Mouse (Mus musculus): Measurements from ENCODE around the gene Dnajc14. TPM values are rescaled to one million over a fixed set of nuclear protein-coding genes. Genes with fewer than 3 reads are reported as not detected.

Gene Dnajc14
- total RNA-seq (2017), result 73.0 to 91.5 TPM (median 73.5 TPM) in 3 replicates

DNA sequence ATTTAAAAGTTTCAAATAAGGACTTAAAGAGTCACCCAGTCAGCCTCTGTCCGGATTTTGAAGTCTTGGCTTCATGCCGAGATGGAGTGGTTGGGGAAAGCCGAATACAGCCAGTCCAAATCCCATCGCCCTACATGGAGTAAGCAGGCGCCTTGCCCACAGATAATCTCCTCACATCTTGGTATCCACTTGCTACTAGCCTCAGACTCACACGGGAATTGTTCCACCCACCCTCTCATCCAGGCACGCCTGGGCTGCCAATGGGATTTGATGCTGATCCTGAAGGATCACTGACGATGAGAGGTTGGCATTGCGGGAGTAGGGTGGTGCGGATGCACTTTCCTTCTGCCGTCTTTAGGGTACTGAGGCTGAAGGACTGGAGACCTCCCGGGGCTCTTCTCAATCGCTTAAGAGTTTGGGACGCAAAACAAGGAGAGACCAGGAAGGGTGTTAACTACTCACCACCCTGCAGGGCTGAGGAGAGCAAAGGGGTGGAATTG, at the start of gene Dnajc14:
TSS of gene Dnajc14 (plus strand) at position 292 of the 500 bp plus-strand sequence.
- ATAC-seq (replicated peaks; ENCODE audit: insufficient number of reproducible peaks, low FRiP score, low TSS enrichment, poor library complexity, severe bottlenecking), result no peak

DNA sequence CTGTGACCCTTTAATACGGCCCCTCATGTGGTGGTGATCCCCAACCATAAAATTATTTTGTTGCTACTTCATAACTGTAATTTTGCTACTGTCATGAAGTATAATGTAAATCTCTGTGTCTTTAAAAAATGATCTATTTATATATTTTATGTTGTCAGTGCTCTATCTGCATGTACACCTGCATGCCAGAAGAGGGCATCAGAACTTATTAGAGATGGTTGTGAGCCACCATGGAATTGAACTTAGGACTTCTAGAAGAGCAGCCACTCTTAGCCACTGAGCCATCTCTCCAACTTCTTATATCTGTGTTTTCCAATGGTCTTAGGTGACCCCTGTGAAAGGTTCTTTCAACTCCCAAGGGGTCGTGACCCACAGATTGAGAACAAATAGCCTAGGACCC, 31.0 kb upstream of the Dnajc14 start:
- ATAC-seq (replicated peaks; ENCODE audit: insufficient number of reproducible peaks, low FRiP score, low TSS enrichment, poor library complexity, severe bottlenecking), result no peak

DNA sequence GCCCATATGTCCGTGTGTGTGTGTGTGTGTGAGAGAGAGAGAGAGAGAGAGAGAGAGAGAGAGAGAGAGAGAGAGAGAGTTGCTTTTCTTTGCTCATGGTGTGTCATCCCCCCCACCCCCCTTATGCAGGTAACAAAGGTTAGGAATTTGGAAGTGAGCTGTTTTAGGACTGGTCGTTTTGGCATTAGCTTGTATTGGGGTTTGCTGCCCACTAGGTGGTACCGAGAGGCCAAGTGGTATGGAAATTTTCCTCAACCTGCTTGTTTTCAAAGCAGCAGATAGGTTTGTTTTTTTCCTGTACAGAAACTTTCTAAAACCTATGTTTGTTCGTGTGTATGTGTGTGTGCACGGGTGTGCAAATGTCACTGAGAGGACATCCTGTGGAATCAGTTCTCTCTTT, 30.2 kb upstream of the Dnajc14 start:
- no peak for ATAC-seq (replicated peaks; ENCODE audit: insufficient number of reproducible peaks, low FRiP score, low TSS enrichment, poor library complexity, severe bottlenecking)

DNA sequence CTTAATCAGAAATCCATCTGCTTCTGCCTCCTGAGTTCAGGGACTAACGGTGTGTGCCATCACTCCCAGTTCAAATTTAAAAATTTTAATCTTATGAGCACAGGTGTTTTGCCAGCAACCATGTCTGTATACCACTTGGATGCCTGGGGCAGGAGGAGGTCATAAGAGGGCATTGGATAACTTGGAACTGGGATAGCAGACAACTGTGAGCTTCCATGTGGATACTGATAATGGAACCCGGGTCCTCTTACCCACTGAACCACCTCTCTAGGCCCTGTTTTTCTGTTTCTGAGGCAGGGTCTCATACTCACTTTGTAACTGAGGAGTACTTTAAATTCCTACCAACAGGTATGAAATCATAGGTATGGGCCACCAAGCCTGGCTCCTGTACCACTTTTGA, 25.4 kb upstream of the Dnajc14 start:
- ATAC-seq (replicated peaks; ENCODE audit: insufficient number of reproducible peaks, low FRiP score, low TSS enrichment, poor library complexity, severe bottlenecking), result no peak

DNA sequence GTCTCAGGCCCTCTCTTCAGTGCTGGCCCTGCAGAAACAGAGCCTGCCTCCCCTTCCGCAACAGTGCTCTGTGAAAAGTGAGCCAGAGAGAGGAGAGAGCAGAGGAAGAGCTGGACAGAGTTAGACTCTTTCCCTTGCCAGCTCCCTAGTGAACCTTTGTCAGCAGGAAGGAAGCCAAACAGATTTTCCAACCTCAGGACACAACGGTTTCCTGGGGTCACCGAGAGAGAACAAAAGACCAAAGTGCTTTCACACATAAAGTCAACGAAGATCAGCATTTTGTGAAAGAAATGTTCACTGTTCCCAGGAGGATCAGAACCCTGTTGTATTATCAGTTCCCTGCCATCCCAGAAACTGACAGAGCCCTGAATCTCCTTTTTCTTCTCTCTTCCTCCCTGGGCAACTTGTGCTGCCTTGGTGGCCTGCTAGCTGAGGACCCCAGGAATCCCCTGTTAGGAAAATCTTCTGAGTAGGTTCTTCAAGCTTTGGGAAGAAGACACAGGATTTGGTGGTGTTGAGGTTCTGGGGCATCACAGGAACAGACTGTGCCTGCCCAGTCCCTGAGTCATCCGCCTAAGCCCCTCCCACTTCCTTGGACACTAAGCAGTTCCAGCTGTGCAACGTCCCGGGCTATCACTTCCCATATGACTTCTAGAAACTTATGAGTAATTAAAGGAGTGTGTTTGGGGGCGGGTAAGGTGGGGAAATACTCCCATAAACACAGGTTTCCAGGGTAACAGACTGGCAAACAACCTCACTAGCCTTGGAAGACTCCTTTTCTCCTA, 24.7 kb upstream of the Dnajc14 start:
- peak; percentile 88 for ATAC-seq (replicated peaks; ENCODE audit: insufficient number of reproducible peaks, low FRiP score, low TSS enrichment, poor library complexity, severe bottlenecking)

DNA sequence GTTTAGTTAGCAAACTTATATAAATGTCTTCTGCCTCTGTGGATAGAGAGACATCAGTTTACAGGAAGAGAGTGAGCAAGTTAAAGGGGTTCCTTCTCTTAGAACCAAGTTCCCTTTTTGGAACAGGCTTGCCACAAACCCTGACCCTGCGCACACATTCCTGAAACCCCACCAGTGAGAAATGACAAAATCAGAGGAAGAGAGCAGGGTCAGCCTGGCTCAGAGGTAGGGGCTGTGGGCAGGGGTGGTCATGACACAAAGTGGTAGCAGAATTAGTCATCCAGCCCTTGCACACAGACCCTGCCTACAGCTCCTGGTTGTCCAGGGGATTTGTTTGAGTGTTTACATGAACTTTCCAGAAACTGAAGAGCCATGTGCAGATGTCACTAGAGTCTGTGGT, 23.7 kb upstream of the Dnajc14 start:
- ATAC-seq (replicated peaks; ENCODE audit: insufficient number of reproducible peaks, low FRiP score, low TSS enrichment, poor library complexity, severe bottlenecking), result 0 out of 2 replicates have a peak, but pooled peaks have one; percentile 41

DNA sequence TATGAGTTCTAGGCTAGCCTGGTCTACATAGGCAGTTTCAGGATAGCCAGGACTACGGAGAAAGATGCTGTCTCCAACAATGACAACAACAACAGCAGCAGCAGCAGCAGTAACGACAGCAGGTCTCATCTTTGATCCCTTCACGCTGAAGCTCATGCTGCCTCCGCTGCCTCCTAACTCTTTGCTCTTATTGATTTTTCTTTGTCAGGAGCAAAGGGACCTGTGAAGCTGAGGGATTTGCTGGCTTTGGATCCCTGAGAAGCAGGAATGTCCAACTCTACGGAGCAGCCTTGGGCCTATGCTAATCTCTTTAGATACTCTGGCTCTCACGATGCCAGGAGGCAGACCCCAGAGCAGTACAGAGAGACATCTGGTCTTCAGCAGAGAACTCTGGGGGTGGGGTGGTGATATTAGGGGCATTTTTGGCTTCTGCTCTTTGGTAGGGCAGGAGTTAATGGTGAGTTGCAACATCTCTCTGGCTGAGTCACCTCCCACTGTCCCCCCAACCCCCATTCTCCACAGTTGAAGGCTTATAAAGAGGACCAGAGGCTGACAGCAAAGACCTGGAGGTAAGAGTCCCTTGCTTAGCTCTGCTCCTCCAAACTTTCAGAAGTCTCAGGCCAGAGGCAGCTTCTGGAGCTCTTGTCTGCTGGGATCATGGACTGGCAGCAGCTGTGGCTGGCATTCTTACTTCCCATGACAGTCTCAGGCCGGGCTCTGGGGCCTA, 13.3 kb upstream of the Dnajc14 start, which contains the start of gene Mmp19:
TSS of gene Mmp19 (plus strand) at position 513 of the 727 bp plus-strand sequence.
- ATAC-seq (replicated peaks; ENCODE audit: insufficient number of reproducible peaks, low FRiP score, low TSS enrichment, poor library complexity, severe bottlenecking), result no peak

DNA sequence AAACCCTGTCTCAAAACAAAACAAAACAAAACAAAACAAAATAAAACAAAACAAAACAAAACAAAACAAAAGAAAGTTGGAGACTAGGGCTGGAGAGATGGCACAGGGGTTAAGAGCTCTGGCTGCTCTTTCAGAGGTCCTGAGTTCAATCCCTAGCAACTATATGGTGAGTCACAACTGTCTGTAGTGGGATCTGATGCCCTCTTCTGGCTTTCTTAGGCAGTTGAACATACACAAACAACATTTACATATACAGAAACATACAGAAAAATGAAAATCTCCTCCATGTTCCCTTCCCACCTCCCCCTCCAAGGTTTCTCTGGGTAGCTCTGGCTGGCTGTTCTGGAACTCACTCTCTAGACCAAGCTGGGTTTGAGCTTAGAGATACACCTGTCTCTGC, 11.8 kb upstream of the Dnajc14 start:
- ATAC-seq (replicated peaks; ENCODE audit: insufficient number of reproducible peaks, low FRiP score, low TSS enrichment, poor library complexity, severe bottlenecking), result no peak

DNA sequence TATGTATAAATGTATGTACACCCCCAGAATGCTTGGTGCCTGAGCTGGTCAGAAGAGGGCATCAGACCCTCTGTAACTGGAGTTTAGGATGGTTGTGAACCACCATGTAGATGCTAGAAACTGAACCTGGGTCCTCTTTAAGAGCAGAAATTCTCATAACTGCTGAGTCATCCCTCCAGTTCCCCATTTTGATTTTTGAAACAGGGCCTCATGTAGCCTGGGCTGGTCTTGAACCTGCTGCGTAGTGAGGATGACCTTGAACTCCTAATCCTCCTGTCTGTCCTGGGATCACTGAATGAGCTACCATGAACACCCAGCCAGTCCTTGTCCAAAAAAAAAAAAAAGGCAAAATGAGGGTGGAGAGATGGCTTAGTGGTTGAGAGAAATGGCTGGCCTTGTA, 10.6 kb upstream of the Dnajc14 start:
- no peak for ATAC-seq (replicated peaks; ENCODE audit: insufficient number of reproducible peaks, low FRiP score, low TSS enrichment, poor library complexity, severe bottlenecking)

DNA sequence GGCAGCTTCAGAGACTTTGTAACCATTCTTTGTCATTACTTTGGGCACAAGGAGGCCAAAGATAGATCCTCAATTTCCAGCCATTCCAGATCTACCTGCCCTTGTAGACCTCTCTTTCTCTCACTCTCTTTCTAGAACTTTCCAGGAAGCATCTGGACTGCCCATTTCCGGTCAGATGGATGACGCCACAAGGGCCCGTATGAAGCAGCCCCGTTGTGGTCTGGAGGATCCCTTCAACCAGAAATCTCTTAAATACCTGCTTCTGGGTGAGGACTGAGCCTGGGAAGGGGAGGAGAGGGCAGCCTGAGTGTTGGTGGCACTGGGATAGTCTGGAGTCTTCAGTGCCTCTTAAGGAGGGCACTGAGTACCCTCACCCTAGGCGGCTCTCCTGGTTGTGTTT, 9.5 kb upstream of the Dnajc14 start:
- no peak for ATAC-seq (replicated peaks; ENCODE audit: insufficient number of reproducible peaks, low FRiP score, low TSS enrichment, poor library complexity, severe bottlenecking)

DNA sequence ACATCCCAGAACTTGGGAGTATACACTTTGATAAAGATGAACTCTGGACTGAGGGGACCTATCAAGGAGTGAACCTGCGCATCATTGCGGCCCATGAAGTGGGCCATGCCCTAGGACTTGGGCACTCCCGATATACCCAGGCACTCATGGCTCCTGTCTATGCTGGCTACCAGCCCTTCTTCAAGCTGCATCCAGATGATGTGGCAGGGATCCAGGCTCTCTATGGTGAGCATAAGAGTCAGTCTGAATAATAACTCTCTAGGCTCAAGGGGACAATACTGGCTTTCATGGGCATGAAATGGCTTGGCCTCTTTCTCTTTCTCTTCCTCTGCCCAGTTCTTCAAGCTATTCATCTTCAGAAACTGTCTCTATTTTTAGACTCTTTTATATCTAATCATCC, 8.3 kb upstream of the Dnajc14 start:
- no peak for ATAC-seq (replicated peaks; ENCODE audit: insufficient number of reproducible peaks, low FRiP score, low TSS enrichment, poor library complexity, severe bottlenecking)

DNA sequence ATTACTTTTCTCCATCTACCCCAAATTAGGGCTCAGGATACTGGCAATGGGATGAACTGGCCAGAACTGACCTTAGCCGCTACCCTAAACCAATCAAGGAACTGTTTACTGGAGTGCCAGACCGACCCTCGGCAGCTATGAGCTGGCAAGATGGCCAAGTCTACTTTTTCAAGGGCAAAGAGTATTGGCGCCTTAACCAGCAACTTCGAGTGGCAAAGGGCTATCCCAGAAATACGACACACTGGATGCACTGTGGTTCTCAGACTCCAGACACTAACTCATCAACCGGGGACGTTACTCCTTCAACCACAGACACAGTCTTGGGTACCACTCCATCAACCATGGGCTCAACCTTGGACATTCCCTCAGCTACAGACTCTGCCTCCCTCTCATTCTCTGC, 5.2 kb upstream of the Dnajc14 start:
- ATAC-seq (replicated peaks; ENCODE audit: insufficient number of reproducible peaks, low FRiP score, low TSS enrichment, poor library complexity, severe bottlenecking), result no peak

DNA sequence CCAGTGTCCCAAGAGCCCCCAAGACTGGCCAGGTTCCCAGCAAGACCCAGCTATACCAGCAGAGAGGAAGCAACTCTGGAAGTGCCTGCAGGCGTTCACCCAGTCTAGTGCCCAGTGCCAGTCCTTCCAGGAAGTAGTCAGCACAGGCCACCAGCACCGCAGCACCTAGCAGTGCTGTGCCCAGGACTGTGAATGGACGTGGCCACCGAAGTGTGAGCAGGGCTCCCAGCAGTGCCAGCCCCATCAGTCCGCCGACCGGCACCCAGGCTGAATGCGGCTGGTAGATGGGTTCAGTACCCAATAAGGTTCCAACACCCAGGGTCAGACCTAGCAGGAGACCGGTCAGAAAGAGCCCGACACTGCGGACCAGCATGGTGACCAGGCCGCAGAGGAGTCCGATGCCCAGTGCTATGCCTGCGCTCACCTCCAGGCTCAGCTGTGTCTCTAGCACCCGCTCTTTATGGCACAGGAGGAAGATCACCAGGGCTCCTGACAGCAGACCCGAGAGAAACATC, 1.8 kb upstream of the Dnajc14 start:
- ATAC-seq (replicated peaks; ENCODE audit: insufficient number of reproducible peaks, low FRiP score, low TSS enrichment, poor library complexity, severe bottlenecking), result no peak

DNA sequence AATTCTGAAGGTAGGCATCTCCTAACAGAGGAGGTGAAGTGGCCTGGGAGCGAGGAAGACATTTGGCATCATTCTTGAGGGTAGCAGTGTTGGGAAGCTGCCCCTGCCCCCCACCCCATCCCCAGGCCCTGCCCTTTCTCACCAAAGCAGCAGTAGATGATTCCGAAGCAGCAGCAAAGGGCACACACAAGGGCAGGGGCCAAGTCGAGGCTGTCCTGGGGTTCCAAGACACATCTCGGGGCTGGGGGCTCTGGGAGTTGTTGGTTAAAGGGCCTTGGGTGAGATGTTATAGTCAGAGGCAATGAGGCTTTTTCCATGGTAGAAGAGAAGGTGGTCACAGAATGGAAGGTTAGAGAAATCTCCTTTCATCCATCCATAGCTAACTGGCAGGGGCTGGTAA, 906 bp upstream of the Dnajc14 start:
- ATAC-seq (replicated peaks; ENCODE audit: insufficient number of reproducible peaks, low FRiP score, low TSS enrichment, poor library complexity, severe bottlenecking), result no peak

DNA sequence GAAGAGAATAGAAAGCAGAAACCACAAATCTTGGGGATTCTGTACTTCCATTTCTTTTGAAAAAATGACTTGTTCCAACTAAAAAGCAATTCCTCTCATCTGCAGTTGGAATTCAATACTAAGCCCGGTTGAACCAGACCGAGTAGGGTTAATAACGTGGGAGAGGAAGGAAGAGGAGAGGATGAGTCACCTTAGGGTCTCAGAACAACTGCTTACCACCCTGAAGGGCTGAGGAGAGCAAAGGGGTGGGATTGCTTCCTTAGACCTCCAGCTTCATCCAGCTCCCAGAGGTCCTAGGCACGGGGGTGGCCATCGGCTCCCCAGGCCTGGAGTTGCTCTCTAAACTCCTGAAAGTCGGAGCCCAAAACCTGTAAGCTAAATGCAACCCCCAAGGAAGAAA, 501 bp upstream of the Dnajc14 start:
- no peak for ATAC-seq (replicated peaks; ENCODE audit: insufficient number of reproducible peaks, low FRiP score, low TSS enrichment, poor library complexity, severe bottlenecking)

DNA sequence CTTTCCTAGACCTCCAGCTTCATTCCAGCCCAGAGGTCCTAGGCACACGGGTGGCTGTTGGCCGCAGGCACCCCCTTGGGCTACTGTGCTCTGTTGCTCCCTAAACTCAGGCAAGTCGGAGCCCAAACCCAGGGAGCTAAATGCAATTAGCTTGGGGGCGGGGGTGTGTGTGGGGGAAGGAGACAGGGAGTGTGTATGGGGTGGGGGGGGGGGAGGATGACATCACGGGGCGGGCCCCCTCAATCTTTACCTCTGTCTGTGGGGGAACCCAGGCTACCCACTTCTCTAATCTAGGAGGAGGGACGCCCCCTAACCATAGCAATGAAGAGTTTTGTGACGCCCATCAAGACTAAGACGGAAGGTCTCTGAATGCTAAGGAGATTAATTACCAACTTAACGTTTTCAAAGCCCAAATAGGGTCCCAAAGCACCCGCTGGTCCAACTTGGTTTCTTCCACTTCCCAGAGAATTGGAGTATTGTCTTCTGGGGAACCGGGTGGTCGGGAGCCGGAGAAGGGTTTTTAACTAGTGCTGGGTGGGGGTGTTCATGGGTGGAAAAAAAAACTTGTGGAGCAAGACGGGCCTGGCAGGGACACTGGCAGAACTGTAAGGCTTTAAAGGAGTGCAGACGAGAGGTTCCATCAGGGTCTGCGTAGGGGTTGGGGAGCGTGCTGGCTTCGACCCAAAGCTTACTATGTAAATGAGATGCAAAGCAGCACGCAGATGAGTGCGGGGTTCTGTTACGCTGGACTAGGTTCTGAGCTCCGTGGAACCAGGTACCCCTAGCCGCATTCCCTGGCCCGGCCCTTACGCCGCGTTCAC, 619 bp downstream of the Dnajc14 start, which contains the start of gene Tmem198b:
TSS of gene Tmem198b (minus strand) at position 100 of the 821 bp plus-strand sequence.
- peak; percentile 10; the same call in 1 of the 2 replicates for ATAC-seq (replicated peaks; ENCODE audit: insufficient number of reproducible peaks, low FRiP score, low TSS enrichment, poor library complexity, severe bottlenecking)

DNA sequence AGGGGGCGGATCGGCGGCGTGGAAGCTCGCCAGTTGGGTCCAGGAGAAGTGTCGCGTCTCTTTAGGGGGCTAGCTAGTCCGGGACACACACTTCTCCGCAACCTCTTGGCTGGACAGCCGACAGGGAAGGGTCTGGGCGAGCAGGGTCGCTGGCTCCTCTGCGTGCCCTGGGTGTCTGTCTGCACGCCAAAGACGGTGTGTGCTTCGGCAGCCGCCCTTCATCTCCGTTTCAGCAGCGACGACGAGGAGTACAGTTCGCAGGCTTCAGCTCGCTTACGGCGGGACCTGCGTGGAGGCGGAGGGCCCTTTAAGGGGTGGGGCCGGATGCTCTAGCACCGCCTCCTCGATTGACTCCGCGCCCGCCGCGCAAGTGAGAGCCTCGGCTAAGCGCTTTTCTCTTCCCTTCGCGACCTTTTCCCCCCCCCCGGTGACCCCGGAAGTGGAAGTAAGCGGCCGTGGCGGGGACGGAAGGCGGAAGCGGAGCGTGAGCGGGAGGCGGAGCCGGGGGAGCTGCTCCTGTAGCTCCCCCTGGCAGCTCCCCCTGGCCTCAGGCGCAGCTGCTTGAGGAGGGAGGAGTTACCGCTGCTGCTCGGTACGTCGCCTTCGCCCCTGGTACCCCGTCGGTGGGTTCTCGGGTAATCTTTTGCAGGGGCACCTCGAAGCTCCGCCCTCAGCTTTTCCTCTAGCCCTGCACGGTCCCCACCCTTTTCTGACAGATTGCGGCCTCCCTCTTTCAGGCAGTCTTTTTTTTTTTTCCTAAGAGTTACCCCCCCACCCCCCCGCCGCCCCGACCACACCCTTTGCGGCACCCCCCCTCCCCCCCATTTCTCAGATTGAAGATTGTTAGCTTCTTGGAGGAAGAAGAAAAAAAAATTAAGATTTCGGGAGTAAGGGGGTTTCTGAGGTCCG, 1.5 kb downstream of the Dnajc14 start:
- peak; percentile 88 for ATAC-seq (replicated peaks; ENCODE audit: insufficient number of reproducible peaks, low FRiP score, low TSS enrichment, poor library complexity, severe bottlenecking)

DNA sequence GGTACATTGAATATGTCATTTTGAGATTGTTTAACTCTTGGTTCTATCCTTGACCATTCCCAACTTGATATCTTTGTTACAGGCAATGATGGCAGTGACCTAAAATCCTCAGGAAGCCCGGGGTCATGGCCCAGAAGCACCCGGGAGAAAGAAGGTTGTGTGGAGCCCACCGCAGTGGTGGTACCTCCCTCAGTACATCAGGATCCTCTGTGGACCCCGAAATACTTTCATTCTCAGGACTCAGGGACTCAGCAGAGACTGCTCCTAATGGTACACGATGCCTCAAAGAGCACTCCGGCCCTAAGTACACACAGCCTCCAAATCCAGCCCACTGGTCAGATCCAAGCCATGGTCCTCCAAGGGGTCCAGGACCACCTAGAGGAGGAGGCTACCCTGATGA, 2.2 kb downstream of the Dnajc14 start:
- ATAC-seq (replicated peaks; ENCODE audit: insufficient number of reproducible peaks, low FRiP score, low TSS enrichment, poor library complexity, severe bottlenecking), result no peak

Measured in monocyte, adult 5-6 weeks (primary cell).